Mouse (Mus musculus): Measurements from ENCODE around the gene Fam129a. TPM values are rescaled to one million over a fixed set of nuclear protein-coding genes. Genes with fewer than 3 reads are reported as not detected.
A peak's percentile ranks its signal among the peaks of the same experiment; 100 is the strongest.

Gene Fam129a
- total RNA-seq, 4 experiments from 2014 or later = 5.7 to 11.8 (median 7.9) TPM

DNA sequence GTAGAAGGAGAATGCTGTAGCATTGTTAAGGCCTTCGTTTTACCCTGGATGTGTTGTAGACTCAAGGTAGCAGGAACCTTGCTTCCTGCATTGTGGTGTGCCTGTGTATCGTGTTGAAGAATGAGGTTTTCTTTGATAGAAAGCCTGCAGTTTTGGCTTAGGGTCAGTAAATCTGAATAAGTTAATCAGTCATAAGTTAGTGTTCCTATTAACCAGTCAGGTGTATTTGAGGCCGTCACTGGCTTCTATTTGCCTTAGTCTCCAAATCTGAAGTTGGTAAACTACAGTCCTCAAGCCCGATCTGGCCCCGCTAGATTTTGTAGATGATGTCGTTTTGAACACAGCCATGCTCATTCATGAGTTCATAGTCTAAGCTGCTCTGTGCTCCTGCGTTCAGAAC lies 125.8 kb downstream of the Fam129a start:
- no peak for DNase-seq (ENCODE audit: low spot score in 2 of 2)

DNA sequence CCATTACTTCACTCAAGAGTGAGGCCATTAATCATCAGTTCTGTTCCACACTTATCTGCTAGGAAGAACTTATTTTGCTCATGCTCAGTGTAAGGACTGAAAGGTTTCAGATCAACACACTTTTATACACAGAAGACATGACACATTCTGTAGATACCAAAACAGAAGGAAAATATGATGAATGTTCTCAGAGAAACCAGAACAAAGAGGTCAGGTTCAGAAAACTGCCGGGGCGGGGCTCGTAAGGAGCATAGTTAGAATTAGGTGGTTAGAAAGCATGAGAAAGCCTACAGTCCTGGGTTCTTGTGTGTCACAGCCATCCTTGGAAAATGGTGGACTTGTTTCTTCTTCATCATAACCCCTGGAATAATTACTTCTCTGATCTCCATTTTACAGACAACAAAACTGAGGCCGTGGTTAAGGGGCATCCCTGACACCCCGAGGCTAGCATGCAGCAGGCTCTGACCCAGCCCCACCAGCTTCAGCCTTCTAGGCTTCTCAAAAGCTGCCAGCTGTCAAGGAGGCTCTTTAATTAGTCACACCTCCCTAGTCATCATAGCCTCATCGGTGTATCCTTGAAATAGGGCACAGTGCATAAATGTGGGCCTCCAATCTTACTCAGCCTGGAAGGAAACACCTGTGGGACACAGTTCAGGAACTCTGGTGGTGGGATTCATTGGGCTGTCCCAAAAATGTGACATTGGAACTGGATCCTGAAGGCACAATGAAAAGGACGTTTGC lies 127.1 kb downstream of the Fam129a start:
- no peak for DNase-seq (ENCODE audit: low spot score in 2 of 2)

DNA sequence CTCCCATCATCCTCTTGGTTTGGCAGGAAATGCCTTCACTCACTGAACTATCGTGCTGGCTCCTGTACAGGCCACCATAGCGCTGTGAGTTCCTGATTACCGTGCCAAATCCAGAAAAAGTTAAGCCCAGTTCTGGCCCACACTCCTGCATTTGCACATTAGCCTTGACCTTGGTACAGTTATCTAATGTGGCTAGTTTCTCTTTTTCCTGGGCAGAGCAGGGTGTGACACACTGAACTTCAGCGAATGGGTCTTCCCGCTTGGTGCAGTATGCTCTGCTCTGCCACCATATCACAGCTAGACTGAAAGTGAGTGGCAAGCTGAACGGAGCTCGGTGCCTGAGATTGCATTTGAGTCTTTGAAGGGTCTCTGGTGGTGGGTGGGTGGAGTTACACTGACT lies 128.4 kb downstream of the Fam129a start:
- no peak for DNase-seq (ENCODE audit: low spot score in 2 of 2)

DNA sequence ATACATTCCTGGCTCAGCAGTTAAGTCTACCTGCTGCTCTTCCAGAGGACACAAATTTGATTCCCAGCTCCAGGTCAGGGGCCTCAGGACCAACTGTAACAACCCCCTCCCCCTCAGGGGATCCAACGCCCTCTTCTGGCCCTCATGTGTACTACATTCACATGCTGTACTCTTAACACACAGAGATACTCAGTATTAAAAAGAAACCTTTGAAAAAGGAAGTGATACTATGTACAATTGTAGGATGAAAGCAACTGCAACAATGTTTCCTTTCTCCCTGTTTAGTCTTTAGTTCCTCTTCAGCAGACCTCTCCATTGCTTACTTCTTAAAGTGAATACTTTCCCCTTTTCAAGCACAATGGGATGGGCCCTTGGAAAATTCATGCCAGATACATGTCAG lies 131.8 kb downstream of the Fam129a start:
- DNase-seq (ENCODE audit: low spot score in 2 of 2) = no peak

DNA sequence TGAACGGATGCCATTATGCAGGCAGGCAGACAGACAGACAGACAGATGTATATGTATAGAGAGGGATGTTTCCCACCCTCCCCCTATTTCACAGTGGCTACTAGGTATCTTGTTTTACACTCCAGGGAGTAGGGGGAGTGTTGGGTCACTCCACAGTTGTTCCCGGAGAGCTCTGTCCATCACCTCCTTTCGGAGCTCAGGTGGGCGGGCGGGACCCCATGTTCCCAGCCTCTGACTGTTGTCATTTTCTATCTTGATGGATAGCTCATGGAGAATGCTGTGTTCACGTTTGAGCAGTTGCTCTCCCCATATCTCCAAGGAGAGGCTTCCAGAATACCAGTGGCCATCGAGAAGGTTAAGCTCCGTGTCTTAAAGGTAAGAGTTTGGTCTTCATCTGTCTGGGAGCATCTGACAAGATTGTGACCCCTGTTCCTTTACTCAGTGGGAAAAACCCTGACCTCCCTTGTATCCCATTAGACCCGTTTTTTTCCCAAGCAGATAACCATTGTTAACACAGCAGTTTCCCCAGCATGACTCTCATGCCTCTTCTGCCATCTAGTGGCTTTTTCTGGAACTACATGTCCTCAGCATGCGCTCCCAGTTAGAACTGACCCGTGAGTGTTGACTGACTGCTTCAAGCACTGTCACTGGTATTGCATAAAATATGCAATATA lies 134.9 kb downstream of the Fam129a start:
- peak; percentile 48 to 60 for DNase-seq (ENCODE audit: low spot score in 2 of 2)

DNA sequence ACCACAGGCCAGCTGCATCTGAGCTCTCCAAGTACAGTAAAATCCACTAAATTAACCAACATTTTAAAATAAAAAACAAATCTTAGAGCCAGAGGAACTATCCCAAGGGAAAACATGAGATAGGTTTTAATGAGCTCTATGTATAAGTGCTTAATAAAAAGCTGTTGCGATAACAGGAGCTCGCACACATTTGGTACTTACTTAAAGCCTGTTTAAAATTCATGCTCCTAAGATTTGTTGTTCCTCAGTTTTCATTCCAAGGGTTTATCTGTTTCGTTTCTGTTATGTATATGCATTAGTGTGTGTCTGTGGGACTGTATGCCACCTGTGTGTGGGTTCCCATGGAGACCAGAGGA lies 135.4 kb downstream of the Fam129a start:
- no peak for DNase-seq (ENCODE audit: low spot score in 2 of 2)

DNA sequence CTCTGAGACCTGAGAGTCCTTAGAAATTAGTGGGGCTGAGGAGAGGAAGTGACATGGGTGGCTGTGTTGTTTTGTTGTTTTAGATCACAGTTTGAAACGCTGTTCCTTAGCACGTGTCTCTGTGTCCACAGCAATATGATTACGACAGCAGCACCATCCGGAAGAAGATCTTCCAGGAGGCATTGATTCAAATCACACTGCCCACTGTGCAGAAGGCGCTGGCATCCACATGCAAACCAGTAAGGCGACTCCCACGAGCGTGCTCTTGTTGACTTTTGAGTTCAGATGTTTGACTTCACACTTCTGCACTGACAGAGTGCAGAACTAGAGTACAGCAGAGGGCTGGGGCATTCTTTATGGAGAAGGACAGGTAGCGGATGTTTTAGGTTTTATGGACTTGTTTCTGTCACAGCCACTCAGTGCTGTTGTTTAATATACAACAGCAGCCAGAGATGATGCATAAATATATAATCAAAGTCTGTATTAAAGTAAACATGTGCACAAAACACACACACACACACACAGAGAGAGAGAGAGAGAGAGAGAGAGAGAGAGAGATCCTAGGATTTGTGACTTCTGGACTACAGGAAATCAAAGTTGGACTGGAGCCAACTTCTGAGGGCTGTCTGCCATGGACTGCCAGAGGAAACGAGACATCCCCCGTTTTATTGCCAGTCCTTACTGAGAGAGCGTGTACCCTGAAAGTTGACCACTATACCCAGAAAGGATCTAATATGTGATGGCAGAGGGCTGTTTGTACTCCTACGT lies 138.2 kb downstream of the Fam129a start:
- no peak for DNase-seq (ENCODE audit: low spot score in 2 of 2)

DNA sequence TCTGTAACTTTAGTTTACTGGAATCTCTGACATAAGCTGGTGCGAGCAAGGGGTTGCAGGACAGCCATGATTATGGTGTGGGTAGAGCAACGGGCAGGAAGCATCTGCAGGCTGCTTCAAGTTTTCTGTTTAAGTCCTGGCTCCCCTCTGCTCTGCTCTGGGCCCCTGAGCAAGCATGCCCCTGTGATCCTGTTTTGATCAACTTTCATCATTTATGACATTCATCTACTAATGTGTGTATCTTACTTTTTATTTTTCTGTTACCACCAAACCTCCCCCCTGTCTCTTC lies 138.7 kb downstream of the Fam129a start:
- no peak for DNase-seq (ENCODE audit: low spot score in 2 of 2)

DNA sequence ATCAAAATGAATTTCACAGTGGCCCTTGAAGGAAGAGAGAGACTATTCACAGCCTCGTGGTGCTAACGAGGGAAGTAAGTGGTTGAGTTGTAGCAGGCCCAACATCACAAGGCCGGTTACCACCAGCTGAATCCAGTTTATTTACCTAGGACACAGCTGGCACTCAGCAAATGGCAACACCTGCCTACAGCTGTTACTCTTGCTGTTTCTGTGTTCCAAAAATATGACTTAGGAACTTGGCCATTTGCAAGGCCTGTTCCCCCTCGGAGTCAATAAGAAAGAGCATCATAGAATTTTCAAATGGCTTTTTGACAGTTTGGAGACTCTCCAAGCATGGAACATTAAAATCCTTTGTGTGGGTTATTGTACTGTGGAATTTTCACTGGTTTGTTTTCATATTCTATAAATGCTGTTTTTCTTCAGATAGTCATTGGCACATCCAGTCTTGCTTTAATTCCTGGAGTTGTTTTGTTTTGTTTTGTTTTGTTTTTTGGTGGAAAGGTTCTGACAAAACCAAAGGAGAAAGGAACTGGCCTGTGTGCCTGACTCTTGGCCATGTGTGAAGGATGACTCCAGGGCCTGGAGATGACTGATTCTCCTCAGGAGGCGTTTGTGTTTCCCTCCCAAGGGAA lies 139.6 kb downstream of the Fam129a start:
- no peak for DNase-seq (ENCODE audit: low spot score in 2 of 2)

DNA sequence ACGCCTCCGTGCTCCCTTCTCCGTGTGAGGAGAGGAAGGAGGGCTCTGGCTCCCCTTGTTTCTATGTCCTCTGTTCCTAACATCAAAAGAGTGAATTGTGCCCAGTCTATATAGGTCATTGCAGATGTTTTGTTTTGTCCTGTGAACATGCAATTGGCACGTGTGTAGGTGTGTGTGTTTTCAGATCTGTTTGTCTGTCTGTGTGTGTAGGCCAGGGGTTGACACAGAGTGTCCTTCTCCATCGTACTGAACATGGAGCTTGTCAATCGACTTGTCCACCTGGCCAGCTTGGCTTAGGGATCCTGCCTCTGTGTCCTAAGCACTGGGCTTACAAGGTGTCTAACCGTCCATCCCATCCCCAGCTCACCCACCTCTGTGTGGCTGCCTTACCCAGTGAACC lies 140.1 kb downstream of the Fam129a start:
- DNase-seq (ENCODE audit: low spot score in 2 of 2) = no peak

DNA sequence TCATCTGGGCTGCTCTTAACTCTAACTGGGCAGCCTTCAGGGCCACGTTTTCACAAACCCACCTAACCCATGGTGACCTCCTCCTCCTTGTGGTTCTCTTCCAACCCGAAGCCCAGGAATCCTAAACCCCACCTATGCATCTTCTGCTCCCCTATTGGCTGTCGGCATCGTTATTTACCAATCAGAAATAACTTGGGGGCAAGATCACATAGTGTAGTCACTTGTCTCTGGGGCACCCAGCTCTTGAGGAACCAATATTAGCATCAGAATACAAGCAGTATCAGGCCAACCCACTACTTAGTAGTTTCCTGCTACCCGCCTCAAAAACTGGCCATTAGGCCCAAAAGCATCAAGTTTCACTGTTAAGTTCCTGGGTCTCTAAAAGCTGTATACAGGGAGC lies 141.7 kb downstream of the Fam129a start:
- no peak for DNase-seq (ENCODE audit: low spot score in 2 of 2)

DNA sequence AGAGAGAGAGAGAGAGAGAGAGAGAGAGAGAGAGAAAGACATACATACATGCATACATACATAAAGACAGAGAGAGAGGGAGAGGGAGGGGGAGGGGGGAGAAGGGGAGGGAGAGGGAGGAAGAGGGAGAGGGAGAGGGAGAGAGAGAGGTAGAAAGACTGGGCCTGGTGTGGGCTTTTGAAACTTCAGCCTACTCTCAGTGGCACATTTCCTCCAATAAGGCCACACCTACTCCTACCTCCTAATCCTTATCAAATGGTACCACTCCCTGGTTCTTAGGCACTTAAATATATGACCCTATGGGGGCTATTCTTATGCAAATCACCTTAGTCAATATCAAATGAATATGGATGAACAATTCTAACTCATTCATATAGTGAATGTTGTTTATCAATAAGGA lies 142.6 kb downstream of the Fam129a start:
- DNase-seq (ENCODE audit: low spot score in 2 of 2) = no peak

DNA sequence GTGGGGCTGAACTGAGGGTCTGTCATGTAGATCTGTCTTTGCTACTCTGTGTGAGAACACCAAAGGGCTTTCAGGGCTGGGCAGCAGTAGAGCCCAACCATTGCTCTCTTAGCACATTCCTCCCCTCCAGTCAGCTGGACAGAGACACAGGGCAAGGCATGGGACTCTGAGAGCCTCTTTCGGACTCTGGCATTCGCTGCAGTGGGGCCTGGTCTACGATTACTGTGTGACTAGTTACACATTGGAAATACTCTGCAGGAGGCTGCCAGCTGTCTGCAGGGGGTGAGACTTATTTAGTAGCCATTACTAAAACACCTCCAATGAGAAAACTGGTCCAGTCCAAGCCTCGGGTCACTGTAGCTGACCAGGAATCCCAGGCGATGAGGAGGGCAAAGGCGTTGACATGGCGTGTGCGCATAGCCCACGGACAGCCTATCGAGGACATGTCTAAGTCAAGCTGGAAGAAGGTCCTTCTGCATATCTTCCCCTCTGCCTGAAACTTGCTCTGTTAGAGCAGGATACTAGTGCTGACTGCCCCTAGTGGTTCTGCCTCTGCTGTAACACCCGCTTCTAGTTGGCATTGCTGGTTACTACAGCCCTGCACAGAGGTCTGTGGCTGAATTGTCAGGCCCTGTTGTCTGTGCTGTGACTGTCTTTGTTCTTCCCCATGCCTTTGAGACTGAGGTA lies 145.2 kb downstream of the Fam129a start:
- DNase-seq (ENCODE audit: low spot score in 2 of 2) = no peak

DNA sequence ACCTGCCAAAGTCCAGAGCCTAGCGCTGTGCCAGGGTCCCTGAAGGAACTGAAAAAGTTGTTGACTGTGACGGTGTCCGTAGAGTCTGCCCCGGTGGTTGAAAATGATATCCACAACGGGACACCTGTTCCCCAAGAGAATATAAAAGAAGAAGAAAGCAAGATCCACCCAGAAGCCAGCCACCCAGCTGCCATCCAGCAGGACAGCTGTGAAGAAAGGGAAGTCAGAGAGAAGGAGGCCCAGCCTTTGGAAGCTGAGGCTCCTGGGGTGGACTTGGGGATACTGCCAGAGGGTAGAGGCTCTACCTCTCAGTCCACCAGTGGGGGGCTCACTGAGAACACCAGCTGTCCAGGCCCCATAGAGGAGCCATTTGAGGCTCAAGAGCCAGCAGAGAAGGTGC lies 146.6 kb downstream of the Fam129a start:
- DNase-seq (ENCODE audit: low spot score in 2 of 2) = no peak

DNA sequence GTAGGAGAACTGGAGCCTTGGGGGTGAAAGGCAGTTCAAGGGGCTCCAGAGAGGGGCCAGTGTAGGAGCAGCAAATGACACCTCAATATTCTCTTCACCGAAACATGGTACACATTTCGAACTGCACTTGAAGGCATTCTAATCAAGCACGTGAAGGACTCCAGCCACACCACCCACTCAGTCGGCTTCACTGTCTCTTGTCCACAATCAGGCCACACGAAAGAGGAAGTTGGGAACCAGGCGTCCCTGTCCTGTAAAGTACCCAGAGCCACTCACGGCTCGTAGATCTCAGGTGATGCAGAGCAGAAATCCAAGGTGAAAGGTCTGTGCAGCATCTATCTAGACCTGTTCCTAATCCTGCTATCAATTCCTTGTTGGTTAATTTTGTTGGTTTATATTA lies 147.6 kb downstream of the Fam129a start:
- no peak for DNase-seq (ENCODE audit: low spot score in 2 of 2)

DNA sequence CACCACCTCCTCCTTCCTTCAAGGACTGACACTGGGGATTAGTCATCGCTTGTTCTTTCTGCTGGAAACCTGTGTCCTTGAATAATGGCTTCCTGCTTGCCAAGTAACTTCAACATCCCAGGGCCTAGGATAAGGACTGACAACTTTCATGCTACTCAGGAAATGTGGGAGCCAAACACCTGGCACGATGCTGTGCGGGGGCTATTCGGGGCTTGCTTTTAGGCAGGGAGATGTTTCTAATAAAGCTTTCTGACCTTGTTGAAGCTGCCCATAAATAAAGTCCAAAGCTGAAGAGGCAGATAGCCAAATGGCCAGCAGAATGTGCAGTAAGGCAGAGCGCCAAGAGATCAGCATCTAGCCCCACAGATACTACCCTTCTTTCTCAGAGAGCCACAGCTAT lies 148.9 kb downstream of the Fam129a start:
- DNase-seq (ENCODE audit: low spot score in 2 of 2) = no peak

DNA sequence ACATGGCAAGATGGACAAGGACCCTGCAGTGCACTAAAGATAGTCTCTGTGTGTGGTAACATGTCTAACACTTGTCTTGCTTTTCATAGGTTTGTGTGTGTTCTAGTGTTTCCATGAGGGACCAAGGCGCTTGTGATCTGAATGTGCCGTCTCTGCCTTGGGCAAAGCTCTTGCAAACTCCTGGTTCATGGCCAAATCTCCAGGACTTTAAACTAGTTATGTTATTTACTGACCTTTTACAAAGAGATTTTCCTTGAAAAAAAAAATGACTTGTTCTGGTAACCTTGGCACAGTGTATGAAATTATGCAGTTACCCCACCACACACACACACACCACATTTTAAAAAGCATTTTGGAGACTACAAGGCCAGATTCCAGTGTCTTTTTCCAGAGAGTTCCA lies 149.6 kb downstream of the Fam129a start:
- no peak for DNase-seq (ENCODE audit: low spot score in 2 of 2)

DNA sequence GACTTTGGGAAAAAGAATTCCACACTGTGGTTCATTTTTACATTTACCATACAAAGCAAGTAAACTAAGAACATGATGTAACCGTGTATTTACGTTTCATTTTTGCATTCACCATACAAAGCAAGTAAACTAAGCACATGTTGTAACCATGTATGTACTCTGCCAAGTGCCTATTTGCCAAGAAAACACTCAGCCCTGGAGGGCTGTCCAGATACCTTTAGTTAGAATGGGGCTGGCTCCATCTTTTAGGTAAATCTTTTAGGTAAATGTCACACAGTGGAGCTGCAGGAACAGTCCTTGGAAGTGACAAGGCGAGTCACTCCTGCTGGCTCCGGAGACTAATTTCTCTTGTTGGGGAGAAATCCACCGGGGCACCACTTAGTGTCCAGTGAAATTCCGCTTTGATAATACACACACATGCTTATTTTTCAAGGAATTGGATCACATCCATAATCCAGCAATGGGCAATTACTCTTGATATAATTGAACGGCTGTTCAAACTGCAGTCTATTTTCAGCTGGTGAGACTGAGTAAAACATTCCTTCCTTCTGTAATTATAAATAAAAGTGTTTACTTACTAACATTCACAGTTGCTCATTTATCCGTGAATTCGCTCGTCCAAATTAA lies 150.5 kb downstream of the Fam129a start:
- DNase-seq (ENCODE audit: low spot score in 2 of 2) = no peak

DNA sequence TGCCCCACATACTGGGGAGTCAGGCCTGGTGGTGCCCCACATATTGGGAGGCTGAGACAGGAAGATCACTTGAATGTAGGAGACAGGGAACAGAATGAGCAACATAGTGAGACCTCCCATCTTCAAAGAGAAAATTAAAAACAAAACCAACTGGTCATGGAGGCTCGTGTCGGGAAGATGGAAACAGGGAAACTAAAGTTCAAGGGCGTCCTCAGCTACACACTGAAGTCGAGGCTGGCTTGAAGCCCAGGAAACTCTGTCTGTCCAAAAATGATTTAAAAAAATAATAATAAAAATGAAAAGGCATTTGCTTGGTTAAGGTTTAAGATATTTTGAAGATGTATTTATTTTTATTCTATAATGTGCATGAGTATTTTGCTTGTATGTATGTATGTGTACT lies 152.8 kb downstream of the Fam129a start:
- DNase-seq (ENCODE audit: low spot score in 2 of 2) = no peak

DNA sequence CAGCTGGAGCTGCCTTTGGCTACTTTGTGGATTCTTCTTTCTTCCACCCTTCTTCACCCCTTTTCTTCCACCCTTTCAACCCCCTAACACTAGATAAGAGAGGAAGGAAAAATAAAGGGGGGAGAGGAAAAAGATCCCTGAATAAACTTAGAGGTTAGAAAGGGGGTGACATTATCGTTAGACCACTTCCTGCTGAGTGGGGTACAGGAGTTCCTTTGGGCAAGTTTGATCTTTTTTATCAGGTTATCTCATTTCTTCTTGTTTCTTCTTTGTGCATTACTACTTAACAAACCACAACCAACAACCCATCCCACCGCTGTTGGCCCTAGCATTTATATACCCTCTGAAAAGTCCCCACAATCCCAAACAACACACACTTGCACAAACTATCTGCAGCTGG lies 154.6 kb downstream of the Fam129a start:
- DNase-seq (ENCODE audit: low spot score in 2 of 2) = no peak

DNA sequence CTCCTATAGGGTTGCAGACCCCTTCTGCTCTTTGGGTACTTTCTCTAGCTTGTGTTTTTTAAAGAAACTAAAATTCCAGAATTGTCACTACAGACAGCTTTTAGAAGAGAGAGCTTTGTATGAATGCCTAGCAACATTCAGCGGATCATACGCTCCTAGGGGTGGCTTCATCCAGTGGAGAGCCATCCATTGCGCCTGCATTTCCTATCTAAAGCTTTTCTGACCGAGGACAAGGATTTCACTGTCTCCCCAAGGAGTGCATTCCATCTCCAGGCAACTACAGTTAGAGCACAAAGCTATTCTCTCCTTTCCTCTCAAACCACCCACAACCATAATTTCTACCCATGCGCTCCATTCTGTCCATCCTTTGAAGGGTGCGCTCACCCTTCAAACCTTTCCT lies 155.4 kb downstream of the Fam129a start:
- no peak for DNase-seq (ENCODE audit: low spot score in 2 of 2)

All from gastrocnemius, adult 8-10 months (tissue).